Mouse (Mus musculus): ENCODE data around the gene Kat6b. TPM values are rescaled to one million over a fixed set of nuclear protein-coding genes. Genes with fewer than 3 reads are reported as not detected.

Gene Kat6b
- 33.6 to 44.3 TPM (median 40.5 TPM) in 4 replicates for total RNA-seq (2023; ENCODE audit: inconsistent age)

DNA sequence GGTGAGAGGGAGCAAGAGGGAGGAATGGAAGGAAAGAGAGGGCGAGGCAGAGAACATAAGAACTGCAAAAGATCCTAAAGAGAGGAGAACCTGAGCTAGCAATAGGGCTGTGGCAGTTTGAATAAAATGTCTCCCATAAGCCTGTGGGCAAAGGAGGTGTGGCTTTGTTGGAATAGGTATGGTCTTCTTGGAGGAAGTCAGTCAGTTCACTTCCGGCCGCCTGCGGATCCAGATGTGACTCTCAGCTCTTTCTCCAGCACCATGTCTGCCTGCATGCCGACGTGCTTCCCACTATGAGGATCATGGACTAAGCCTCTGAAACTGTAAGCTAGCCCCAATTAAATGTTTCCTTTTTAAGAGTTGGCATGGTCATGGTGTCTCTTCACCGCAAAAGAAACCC is at the start of gene Kat6b:
TSS of gene Kat6b (plus strand) at position 204 of the 400 bp plus-strand sequence.

DNA sequence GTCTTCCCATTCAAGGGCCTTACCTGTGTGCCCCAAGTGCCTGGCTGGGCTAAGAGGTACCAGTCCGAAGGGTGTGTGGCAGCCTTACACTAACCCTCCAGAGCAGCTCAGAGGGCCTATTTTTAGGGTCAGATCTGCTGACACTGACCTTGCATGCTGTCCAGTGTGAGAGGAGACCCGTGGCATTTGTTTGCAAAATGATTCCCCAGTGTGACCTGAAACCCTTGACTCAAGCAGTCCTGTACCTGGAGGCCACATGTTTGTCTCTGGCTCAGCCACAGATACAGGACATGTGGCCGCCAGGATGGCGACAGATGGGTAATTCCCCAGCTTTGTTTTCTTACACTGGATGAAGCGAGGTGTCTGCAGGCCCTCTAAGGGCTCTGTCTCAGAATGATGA is 233.3 kb downstream of the Kat6b start, which contains the start of gene Dupd1:
TSS of gene Dupd1 (minus strand) at position 91 of the 400 bp plus-strand sequence.

Other genes with a start within 250 kb of the Kat6b start
- not detected in 4 replicates for gene Dupd1, start 233.1 kb downstream of the Kat6b start, total RNA-seq (2023; ENCODE audit: inconsistent age)